Mouse (Mus musculus) lung, postnatal 36 days (tissue): ENCODE data around the gene Acat3.
"Not testable (repeated sequence)": the region's sequence is repeated elsewhere in the genome, so short reads cannot be mapped to it uniquely, and the experiment has no call there.

Experiments
- DNase-seq: peaks from one replicate; pipeline ENCODE4 v3.0.0; 2022; ENCODE audit warnings: mixed read lengths

Acat3 gene

GRCm38 (mm10) chr17:12940151-12940805 lies at the start of gene Acat3:
Gene Acat3 (minus strand): TSS chr17:12940600.
- DNase-seq: no peak

DNA sequence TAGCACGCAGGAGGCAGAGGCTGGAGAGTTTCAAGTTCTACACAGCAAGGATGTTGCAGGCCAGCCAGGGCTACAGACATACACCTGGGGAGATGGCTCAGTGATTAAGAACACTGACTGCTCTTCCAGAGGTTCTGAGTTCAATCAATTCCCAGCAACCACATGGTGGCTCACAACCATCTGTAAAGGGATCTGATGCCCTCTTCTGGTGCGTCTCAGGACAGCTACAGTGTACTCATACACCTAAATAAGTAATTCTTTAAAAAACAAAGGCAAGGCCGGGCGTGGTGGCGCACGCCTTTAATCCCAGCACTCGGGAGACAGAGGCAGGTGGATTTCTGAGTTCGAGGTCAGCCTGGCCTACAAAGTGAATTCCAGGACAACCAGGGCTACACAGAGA lies 47.7 kb upstream of the Acat3 start:
- DNase-seq: peak; percentile 50

DNA sequence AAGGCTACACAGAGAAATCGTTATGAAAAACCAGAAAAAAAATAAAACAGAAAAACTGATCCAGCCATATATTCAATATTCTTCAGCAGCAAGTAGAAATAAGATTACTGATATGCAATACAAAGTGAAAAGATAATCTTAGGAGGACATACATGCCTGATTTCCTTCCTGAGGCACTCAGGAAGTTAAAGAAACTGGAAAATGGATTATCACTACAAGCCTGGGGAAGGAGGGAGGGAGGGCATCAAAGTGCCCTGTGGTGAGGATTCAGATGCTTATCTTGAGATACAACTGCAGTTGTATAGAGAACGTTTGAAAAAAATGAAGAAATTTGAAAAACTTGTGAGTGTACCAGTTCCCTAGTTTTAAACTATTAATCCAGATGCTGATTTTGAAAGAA lies 43.6 kb upstream of the Acat3 start:
- DNase-seq: no peak

DNA sequence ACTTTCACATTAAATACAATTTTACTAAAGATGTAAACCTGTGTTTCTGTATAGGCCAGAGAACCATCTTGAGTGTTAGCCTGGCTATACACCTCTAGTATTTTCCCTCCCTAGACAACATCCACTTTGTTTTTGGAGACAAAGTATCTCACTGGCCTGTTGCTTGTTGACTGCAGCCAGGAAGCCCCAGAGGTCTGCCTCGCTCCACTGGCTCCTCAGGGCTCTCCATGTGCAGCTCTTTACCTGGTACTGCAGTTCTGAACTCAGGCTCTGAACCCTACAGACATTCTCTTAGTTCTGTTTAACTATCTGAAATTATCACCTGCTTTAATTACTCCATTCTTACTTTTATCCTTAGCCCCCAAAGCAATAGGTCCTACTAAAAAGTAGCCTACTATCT lies 38.1 kb upstream of the Acat3 start:
- no peak for DNase-seq

DNA sequence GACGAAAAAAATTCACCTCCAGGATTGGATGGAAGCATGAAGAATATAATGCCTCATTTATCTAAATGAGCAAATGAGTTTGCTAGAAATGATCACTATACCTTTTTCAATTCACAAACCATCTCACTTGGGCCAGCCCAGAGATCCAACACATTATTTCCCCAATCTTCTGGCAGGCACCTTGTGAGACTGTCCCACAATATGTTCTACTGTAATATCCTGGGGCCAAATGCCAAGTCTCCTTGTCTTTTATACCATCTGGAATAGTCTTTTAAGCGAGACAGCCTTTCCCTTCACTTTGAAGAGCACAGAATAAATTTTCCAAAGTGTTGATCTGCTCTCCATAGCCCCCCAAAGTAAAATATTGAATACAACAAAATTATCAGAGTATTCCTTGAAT lies 33.5 kb upstream of the Acat3 start:
- DNase-seq: no peak

DNA sequence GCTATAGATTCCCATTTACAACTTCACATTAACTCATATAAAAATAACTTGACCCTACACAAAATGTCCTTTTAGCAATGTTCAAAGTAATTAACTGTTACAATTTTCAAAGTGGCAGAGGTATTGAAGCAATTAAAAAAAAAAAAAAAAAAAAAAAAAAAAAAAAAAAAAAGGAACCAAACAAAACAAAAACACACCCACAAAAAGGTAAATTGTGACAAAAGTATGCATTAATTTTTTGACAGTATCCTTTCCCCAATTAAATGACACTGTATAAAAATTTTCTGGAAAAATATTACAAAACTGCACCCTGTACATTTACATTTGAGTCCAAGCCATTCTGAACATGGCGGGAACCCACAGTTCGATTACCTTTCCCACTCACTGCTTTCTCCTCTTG lies 26.8 kb upstream of the Acat3 start:
- DNase-seq: no peak

DNA sequence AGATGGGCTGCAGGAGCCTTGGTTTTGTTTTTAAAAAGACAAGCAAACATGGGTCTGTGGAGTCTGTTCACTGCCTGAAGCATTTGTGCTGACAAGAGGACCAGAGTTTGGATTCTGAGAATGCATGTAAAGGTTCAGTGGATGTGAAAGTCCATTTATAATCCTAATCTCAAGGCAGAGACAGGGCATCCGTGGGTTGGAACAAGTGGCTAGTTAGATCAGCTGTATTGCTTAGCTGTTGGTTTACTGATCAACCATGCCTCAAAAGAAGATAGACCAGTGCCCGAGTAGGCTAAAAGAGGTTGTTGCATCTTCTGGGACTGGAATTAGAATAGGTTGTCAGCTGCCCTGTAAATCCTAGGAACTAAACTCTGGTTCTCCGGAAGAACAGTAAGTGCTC lies 23.1 kb upstream of the Acat3 start:
- DNase-seq: no peak

GRCm38 (mm10) chr17:12960331-12960873 lies 20.0 kb upstream of the Acat3 start, which contains the start of gene Acat2:
Gene Acat2 (minus strand): TSS chr17:12960747.
- peak; percentile 96 for DNase-seq

GRCm38 (mm10) chr17:12959377-12959776 lies 19.0 kb upstream of the Acat3 start:
- DNase-seq: not testable (repeated sequence)

GRCm38 (mm10) chr17:12956664-12957063 lies 16.3 kb upstream of the Acat3 start:
- DNase-seq: no peak

- no peak for DNase-seq
These were observed 9.3 kb upstream of the Acat3 start for GRCm38 (mm10) chr17:12949669-12950068.

- no peak for DNase-seq
These were observed 2.2 kb upstream of the Acat3 start for GRCm38 (mm10) chr17:12942459-12943162.

GRCm38 (mm10) chr17:12941543-12942260 lies 1.3 kb upstream of the Acat3 start:
- DNase-seq: no peak

DNA sequence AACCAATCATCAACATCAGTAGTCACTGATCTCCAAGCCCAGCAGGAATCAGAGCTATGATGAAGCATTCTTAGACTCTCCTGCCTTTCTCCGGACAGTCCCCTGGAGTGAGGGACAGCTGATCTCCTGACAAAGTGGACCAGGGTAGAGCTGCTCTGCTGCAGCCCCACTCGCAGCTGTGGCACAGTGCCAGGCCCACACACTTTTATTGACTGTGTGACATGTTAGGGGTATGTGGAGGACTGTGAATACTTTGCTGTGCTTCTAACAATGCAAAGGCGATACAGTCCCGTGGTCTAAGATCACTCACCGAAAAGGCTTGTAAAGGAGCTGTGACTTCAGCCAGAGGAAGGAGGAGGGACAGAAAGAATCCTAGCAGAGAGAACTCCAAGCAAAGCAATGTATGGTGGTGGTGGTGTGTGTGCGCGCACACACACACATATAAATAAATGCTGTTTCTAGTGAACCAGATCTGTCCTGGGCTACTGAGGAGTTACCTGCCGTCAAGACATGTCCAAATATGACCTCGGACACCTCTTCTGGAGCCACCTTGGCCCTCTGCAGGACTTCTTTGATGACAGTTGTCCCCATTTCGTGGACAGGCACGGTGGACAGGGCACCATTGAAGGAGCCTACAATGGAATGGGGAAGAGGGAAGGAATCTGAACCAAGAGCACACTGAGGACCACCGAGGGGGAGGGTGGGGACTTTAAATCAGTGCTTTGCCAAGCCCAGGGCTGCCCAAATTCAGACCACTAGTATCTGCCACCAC lies 837 bp downstream of the Acat3 start:
- DNase-seq: not testable (repeated sequence)

DNA sequence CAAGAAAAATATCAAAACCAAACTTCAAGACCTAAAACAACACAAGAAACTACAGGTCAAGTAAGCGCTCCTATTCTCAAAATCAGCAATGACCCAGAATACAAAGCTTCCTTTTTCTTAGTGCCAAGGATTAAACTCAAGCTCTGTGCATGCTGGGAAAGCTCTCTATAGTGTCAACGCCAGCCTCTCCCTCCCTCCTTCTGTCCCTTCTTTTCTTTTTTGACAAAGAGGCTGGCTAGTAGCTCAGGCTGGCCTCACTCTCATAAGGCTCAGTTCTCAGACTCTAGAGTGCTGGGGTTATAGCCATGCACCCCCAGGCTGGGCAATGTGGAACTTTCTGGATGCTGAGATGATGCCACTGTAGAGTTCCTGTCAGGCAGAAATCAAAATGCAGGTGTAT lies 2.3 kb downstream of the Acat3 start:
- DNase-seq: no peak

DNA sequence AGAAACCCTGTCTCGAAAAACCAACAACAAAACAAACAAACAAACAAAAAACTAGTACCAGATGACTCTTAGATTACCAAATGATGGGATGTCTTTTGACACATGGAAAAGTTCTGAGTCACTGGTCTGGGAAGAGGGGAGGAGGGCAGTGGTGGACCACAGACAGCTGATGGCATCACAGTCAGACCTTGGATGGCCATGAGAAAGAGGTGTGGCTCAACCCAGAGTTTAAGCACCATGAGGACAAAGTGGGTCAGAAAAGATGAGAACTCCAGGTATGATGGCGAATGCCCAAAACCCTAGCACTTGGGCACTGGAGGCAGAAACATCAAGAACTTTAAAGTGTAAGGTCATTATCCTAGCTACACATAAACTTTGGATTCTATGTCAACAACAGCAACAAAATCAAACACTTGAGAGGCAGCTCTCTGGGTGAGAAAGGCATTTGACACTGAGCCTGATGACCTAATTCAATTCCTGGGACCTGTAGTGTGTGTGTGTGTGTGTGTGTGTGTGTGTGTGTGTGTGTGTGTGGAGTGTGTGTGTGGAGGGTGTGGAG lies 2.9 kb downstream of the Acat3 start:
- DNase-seq: no peak

DNA sequence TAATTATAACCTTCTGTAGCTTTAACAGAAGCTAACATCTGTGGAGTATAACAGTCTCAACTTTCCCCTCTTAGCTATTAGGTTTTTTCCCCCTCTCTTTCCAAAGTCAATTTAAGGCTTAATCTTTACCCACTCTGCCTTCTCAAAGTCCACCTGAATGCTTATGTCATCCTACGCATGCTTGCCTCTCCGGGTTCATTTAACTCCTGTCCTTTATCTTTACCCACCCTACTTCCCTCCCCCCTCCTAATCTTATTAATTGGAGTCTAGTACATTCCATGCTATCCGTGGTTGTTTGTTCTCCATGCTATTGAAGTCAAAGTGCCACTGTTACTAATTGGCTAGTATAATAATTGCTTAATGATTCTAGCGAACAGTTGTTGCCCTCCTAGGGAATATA lies 4.7 kb downstream of the Acat3 start:
- no peak for DNase-seq

- DNase-seq: not testable (repeated sequence)
These were observed 8.8 kb downstream of the Acat3 start for GRCm38 (mm10) chr17:12931576-12931975.

DNA sequence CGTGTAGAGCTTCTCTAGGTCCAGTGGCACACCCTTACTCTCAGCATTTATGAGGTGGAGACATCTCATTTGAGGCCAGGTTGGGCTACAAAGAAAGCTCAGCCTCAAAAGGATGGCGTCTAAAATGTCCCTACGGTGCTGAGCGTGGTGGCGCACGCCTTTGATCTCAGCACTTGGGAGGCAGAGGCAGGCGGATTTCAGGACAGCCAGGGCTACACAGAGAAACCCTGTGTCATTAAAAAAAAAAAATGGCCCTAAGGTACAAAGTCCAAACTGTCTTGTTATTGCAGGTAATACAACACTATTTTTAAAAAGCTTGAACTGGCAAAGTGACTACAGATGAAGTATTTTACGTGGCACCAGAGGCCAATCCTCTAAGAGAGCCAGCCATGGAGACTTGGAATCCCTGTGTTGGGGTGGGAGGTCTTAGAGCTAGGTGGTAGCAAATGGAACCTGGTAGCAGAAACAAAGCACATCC lies 14.7 kb downstream of the Acat3 start:
- no peak for DNase-seq

DNA sequence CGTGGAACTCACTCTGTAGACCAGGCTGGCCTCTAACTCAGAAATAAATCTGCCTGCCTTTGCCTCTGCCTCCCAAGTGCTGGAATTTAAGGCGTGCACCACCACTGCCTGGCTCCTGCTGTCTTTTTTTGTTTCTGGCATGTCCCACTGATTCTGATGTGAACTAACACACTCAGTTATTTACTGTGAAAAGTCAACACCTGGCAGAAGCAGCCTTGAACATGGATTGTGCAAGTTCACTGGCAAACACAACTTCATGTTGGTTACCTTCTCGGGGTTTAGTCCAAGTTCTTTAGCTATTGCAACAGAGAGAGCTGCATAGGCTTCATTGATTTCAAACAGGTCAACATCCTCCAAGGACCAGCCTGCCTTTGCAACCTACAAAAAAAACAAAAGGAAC lies 15.4 kb downstream of the Acat3 start:
- DNase-seq: peak; percentile 73

- DNase-seq: peak; percentile 21
These were observed 19.3 kb downstream of the Acat3 start for GRCm38 (mm10) chr17:12921073-12921472.
